Mouse (Mus musculus): Measurements from ENCODE around the gene Ints7. TPM values are rescaled to one million over a fixed set of nuclear protein-coding genes. Genes with fewer than 3 reads are reported as not detected.

Gene Ints7
- polyA plus RNA-seq, 1 experiment from 2014 or later = 35.7 TPM

DNA sequence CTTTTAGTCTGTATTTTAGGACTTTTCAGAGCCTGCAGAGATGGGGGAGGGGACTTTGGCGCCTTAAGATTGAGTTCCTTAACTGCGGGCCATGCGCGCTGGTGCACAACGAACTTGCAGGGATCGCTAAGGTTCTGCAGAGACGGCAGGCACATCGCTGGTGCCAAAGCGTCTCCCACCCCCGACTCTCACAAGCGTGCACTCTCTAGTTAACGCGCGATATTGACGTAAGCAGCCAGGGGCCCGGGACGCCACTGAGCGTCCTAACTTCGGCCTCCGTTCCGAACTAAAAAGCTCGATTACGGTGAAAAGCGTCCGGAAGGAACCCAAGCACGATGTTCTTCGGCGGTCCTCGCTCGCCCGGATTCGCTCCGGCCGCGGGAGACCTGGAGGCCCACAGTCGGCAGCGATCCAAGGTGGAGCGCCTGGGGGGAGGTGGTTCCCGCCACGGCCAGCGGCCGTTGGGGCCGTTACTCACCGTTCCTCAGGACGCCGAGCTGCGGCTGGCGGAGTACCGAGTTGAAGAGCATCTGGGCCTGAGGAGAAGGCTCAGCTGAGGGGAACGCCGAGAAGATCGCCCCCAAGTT is 472 bp upstream of the Ints7 start:
- H3K27ac ChIP-seq (ENCODE audit: low read length) = peak overlapping the region; percentile 91
- peak overlapping the region; percentile 90 for H3K4me3 ChIP-seq (ENCODE audit: low read length)
- H3K4me2 ChIP-seq (ENCODE audit: low read depth, low read length) = peak overlapping the region; percentile 85
- peaks cover 21% of the 10 kb centered on the region for H3K4me1 ChIP-seq (ENCODE audit: control insufficient read depth, insufficient read depth, low read length)
- H3K9ac ChIP-seq (ENCODE audit: low read depth, low read length) = peak overlapping the region; percentile 78
- H3K36me3 ChIP-seq (ENCODE audit: control insufficient read depth, insufficient read depth, low read length) = no peaks in the 10 kb centered on the region
- under 1% methylated on average over 51 of the region's 52 CpGs for WGBS
- peak; percentile 35 for ATAC-seq
- no peaks in the 10 kb centered on the region for H3K9me3 ChIP-seq (ENCODE audit: control insufficient read depth, low read length)
- no peaks in the 10 kb centered on the region for H3K27me3 ChIP-seq (replicated peaks; ENCODE audit: control insufficient read depth, insufficient read depth, low read length)

GRCm38 (mm10) chr1:191579524-191579923 is 4.1 kb downstream of the Ints7 start:
- no peak overlapping the region for H3K9ac ChIP-seq (ENCODE audit: low read depth, low read length)
- no peak overlapping the region for H3K4me2 ChIP-seq (ENCODE audit: low read depth, low read length)
- no peak overlapping the region for H3K27ac ChIP-seq (ENCODE audit: low read length)
- H3K4me3 ChIP-seq (ENCODE audit: low read length) = no peak overlapping the region
- H3K9me3 ChIP-seq (ENCODE audit: control insufficient read depth, low read length) = no peaks in the 10 kb centered on the region
- H3K36me3 ChIP-seq (ENCODE audit: control insufficient read depth, insufficient read depth, low read length) = peaks cover 12% of the 10 kb centered on the region; the same call in 1 of the 2 replicates
- H3K4me1 ChIP-seq (ENCODE audit: control insufficient read depth, insufficient read depth, low read length) = peaks cover 19% of the 10 kb centered on the region
- ATAC-seq = no peak
- 94% methylated on average over 3 of the region's 3 CpGs for WGBS
- H3K27me3 ChIP-seq (replicated peaks; ENCODE audit: control insufficient read depth, insufficient read depth, low read length) = no peaks in the 10 kb centered on the region

DNA sequence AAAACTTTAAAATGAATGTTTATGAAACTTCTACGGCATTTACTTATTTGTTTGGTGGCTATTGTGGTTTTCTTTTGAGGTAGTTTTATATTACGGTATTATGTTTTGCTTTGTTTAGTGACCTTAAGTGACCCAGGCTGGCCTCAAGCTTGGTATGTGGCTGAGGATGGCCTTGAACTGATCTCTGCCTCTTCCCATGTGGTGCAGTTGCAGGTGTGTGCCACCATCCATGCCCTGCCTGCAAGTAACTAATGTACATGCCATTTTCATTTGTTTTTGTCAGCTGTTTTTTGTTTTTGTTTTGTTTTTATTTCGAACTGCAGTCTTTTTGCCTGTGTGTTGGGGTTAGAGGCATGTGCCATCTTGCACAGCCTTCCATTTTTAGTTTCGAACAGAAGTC is 6.2 kb downstream of the Ints7 start:
- no peak overlapping the region for H3K9ac ChIP-seq (ENCODE audit: low read depth, low read length)
- no peak for ATAC-seq
- peaks cover 15% of the 10 kb centered on the region for H3K4me1 ChIP-seq (ENCODE audit: control insufficient read depth, insufficient read depth, low read length)
- peaks cover 12% of the 10 kb centered on the region; the same call in 1 of the 2 replicates for H3K36me3 ChIP-seq (ENCODE audit: control insufficient read depth, insufficient read depth, low read length)
- whole genome bisulfite sequencing = 91% methylated on average over 4 of the region's 4 CpGs
- H3K27me3 ChIP-seq (replicated peaks; ENCODE audit: control insufficient read depth, insufficient read depth, low read length) = no peaks in the 10 kb centered on the region
- no peaks in the 10 kb centered on the region for H3K9me3 ChIP-seq (ENCODE audit: control insufficient read depth, low read length)
- H3K4me3 ChIP-seq (ENCODE audit: low read length) = no peak overlapping the region
- no peak overlapping the region for H3K4me2 ChIP-seq (ENCODE audit: low read depth, low read length)
- no peak overlapping the region for H3K27ac ChIP-seq (ENCODE audit: low read length)

DNA sequence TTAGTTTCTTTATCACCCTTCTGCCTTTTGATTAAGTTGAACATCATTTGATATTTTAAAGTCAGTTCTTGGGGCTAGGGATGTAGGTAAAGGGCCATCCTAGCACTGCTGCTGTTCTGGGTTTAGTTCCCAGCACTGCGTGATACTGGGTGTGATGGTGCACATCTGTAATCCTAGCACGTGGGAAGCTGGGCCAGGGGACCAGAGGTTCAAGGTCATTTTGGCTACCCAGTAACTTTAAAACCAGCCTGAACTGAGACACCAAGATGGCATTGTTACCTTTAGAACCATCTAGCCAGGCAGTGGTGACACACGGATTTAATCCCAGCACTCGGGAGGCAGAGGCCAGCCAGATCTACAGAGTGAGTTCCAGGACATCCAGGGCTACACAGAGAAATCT is 8.4 kb downstream of the Ints7 start:
- ATAC-seq = no peak
- Histone ChIP-seq H3K4me3 (ENCODE audit: low read length) (no peak overlapping the region), H3K27me3 (replicated peaks; ENCODE audit: control insufficient read depth, insufficient read depth, low read length) (no peaks in the 10 kb centered on the region), H3K4me1 (ENCODE audit: control insufficient read depth, insufficient read depth, low read length) (no peaks in the 10 kb centered on the region), H3K9me3 (ENCODE audit: control insufficient read depth, low read length) (no peaks in the 10 kb centered on the region), H3K9ac (ENCODE audit: low read depth, low read length) (no peak overlapping the region), H3K4me2 (ENCODE audit: low read depth, low read length) (no peak overlapping the region), H3K27ac (ENCODE audit: low read length) (no peak overlapping the region), H3K36me3 (ENCODE audit: control insufficient read depth, insufficient read depth, low read length) (peaks cover 21% of the 10 kb centered on the region)
- WGBS = 94% methylated on average over 4 of the region's 4 CpGs

- Histone ChIP-seq H3K36me3 (ENCODE audit: control insufficient read depth, insufficient read depth, low read length) (peaks cover 23% of the 10 kb centered on the region), H3K4me2 (ENCODE audit: low read depth, low read length) (no peak overlapping the region), H3K4me1 (ENCODE audit: control insufficient read depth, insufficient read depth, low read length) (no peaks in the 10 kb centered on the region), H3K27me3 (replicated peaks; ENCODE audit: control insufficient read depth, insufficient read depth, low read length) (no peaks in the 10 kb centered on the region), H3K27ac (ENCODE audit: low read length) (no peak overlapping the region), H3K4me3 (ENCODE audit: low read length) (no peak overlapping the region), H3K9ac (ENCODE audit: low read depth, low read length) (no peak overlapping the region), H3K9me3 (ENCODE audit: control insufficient read depth, low read length) (no peaks in the 10 kb centered on the region)
- no peak for ATAC-seq
- WGBS = 88% methylated on average over 4 of the region's 4 CpGs
Observed at GRCm38 (mm10) chr1:191584483-191584882, 9.0 kb downstream of the Ints7 start.

GRCm38 (mm10) chr1:191585704-191586103 is 10.3 kb downstream of the Ints7 start:
- Histone ChIP-seq H3K9ac (ENCODE audit: low read depth, low read length) (no peak overlapping the region), H3K4me3 (ENCODE audit: low read length) (no peak overlapping the region), H3K4me2 (ENCODE audit: low read depth, low read length) (no peak overlapping the region), H3K27ac (ENCODE audit: low read length) (no peak overlapping the region), H3K27me3 (replicated peaks; ENCODE audit: control insufficient read depth, insufficient read depth, low read length) (no peaks in the 10 kb centered on the region), H3K36me3 (ENCODE audit: control insufficient read depth, insufficient read depth, low read length) (peaks cover 27% of the 10 kb centered on the region), H3K9me3 (ENCODE audit: control insufficient read depth, low read length) (no peaks in the 10 kb centered on the region), H3K4me1 (ENCODE audit: control insufficient read depth, insufficient read depth, low read length) (no peaks in the 10 kb centered on the region)
- ATAC-seq = no peak
- 88% methylated on average over 2 of the region's 2 CpGs for WGBS

- no peak overlapping the region for H3K9ac ChIP-seq (ENCODE audit: low read depth, low read length)
- H3K27ac ChIP-seq (ENCODE audit: low read length) = no peak overlapping the region
- no peak for ATAC-seq
- no peak overlapping the region for H3K4me2 ChIP-seq (ENCODE audit: low read depth, low read length)
- WGBS = 95% methylated on average over 3 of the region's 3 CpGs
- H3K9me3 ChIP-seq (ENCODE audit: control insufficient read depth, low read length) = no peaks in the 10 kb centered on the region
- no peak overlapping the region for H3K4me3 ChIP-seq (ENCODE audit: low read length)
- peaks cover 27% of the 10 kb centered on the region for H3K36me3 ChIP-seq (ENCODE audit: control insufficient read depth, insufficient read depth, low read length)
- H3K4me1 ChIP-seq (ENCODE audit: control insufficient read depth, insufficient read depth, low read length) = no peaks in the 10 kb centered on the region
- no peaks in the 10 kb centered on the region for H3K27me3 ChIP-seq (replicated peaks; ENCODE audit: control insufficient read depth, insufficient read depth, low read length)
Observed at GRCm38 (mm10) chr1:191587062-191587461, 11.6 kb downstream of the Ints7 start.

- 93% methylated on average over 2 of the region's 2 CpGs for WGBS
- Histone ChIP-seq H3K9me3 (ENCODE audit: control insufficient read depth, low read length) (no peaks in the 10 kb centered on the region), H3K27ac (ENCODE audit: low read length) (no peak overlapping the region), H3K36me3 (ENCODE audit: control insufficient read depth, insufficient read depth, low read length) (peaks cover 18% of the 10 kb centered on the region), H3K27me3 (replicated peaks; ENCODE audit: control insufficient read depth, insufficient read depth, low read length) (no peaks in the 10 kb centered on the region), H3K4me3 (ENCODE audit: low read length) (no peak overlapping the region), H3K4me2 (ENCODE audit: low read depth, low read length) (no peak overlapping the region), H3K9ac (ENCODE audit: low read depth, low read length) (no peak overlapping the region), H3K4me1 (ENCODE audit: control insufficient read depth, insufficient read depth, low read length) (no peaks in the 10 kb centered on the region)
- no peak for ATAC-seq
Observed at GRCm38 (mm10) chr1:191588749-191589148, 13.3 kb downstream of the Ints7 start.

- no peak overlapping the region for H3K4me3 ChIP-seq (ENCODE audit: low read length)
- H3K4me1 ChIP-seq (ENCODE audit: control insufficient read depth, insufficient read depth, low read length) = no peaks in the 10 kb centered on the region
- WGBS = 86% methylated on average over 12 of the region's 12 CpGs
- no peak overlapping the region for H3K9ac ChIP-seq (ENCODE audit: low read depth, low read length)
- H3K27me3 ChIP-seq (replicated peaks; ENCODE audit: control insufficient read depth, insufficient read depth, low read length) = no peaks in the 10 kb centered on the region
- H3K27ac ChIP-seq (ENCODE audit: low read length) = no peak overlapping the region
- no peak overlapping the region for H3K4me2 ChIP-seq (ENCODE audit: low read depth, low read length)
- H3K36me3 ChIP-seq (ENCODE audit: control insufficient read depth, insufficient read depth, low read length) = peaks cover 16% of the 10 kb centered on the region
- ATAC-seq = no peak
- no peaks in the 10 kb centered on the region for H3K9me3 ChIP-seq (ENCODE audit: control insufficient read depth, low read length)
Observed at GRCm38 (mm10) chr1:191592016-191592720, 16.7 kb downstream of the Ints7 start.
